Mouse (Mus musculus): ENCODE data around the gene Cmss1. TPM values are rescaled to one million over a fixed set of nuclear protein-coding genes. Genes with fewer than 3 reads are reported as not detected.

Cmss1 gene
- total RNA-seq, 2 experiments from 2014 or later = 15.0 to 16.9 TPM

DNA sequence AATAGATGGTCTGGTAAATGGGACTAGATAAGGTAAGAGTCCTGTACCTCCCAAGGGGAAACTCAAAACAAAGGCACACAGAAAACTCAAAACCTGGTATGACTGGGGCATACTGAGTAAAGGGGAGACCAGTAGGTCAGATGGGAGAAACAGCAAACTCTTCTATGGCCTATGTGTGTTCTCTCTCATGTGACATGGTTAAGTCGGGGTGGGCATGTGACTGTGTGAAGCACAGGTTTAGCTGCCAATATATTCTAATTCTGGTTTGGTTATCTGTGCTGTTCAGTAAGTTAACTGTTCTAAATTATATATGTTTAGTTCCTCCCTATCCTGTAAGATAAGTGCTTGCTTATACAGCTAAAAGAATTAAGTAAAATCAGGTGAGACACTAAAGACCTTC lies 46.5 kb downstream of the Cmss1 start:
- no peak for DNase-seq (ENCODE audit: low spot score in 2 of 2)

DNA sequence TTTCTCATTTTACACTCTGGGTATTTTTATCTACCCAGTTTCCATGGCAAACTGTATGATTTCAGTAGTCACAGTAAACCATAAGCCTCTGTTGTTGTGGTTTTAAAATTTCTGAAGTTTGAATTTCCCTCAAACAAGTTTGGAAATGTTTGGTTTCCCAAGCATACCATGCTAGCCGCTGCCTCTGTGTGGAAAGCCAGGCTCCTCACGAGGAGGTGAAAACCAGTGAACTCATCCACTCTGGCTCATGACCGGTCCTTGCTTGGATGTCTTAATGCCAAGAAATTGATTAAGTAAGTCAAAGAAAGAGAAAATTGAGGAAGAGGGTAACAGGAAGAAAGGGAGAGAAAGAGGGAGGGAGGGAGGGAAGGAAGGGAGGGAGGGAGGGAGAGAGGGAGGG lies 48.4 kb downstream of the Cmss1 start:
- DNase-seq (ENCODE audit: low spot score in 2 of 2) = no peak

DNA sequence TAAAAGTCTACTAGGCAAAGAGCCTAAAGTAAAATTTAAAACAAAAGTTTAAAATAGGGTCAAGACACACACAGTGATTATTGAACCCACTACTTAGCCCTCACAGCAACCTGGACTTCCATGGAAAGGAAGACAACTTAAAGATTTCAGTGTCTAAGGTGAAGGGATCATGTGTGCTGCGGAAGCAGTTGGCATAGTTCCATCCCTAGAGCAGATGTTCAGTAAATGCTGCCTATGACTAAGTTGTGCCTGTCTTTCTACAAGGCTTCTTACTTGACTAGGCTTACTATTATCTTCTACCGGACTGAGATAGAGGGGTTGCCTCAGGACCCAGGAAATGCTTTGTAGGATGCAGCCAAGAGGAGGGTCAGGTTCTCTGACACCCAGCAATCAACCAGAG lies 50.4 kb downstream of the Cmss1 start:
- DNase-seq (ENCODE audit: low spot score in 2 of 2) = no peak

DNA sequence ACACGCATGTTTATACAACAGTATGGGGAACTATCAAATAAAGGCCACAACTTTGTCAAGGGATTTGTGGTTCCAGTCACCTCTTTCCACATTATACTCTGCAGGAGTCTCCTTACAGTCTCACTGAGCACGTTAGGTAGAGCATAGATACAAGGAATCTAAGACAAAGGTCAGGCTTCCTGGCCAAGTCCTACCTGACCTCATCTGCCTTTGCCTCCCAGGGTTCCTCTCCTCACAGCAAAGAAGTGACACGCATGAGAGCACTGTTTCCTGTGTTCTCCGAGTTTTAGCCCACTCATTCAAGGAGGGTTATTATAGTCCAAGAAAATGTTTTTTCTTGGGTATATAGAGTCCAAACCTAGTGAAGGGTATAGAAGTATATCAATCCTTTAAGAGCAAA lies 51.0 kb downstream of the Cmss1 start:
- no peak for DNase-seq (ENCODE audit: low spot score in 2 of 2)

DNA sequence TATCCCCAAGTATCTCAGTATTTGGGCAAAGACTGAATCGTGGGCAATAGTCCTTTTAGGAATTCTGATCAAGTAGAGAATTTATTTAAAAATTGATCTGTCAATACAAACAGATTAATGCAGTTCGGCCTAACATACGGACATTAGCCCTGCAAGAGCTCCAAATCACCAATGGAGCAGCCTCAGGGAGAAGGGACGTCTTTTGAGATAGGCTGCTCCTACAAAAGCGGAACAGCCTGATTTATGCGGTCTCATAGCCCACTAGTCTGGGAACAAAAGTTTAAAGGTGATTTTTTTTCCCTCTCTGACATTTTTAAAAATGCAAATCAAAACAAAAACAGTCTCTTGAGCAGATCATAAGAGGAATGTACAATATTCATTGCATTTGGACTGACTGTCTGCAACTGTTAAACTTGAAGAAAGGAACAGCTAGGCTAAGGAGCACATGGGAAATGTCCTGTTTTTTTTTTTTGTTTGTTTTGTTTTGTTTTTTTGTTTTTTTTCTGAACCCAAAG lies 51.7 kb downstream of the Cmss1 start:
- DNase-seq (ENCODE audit: low spot score in 2 of 2) = no peak

GRCm38 (mm10) chr16:57553235-57553634 lies 53.4 kb downstream of the Cmss1 start:
- no peak for DNase-seq (ENCODE audit: low spot score in 2 of 2)

DNA sequence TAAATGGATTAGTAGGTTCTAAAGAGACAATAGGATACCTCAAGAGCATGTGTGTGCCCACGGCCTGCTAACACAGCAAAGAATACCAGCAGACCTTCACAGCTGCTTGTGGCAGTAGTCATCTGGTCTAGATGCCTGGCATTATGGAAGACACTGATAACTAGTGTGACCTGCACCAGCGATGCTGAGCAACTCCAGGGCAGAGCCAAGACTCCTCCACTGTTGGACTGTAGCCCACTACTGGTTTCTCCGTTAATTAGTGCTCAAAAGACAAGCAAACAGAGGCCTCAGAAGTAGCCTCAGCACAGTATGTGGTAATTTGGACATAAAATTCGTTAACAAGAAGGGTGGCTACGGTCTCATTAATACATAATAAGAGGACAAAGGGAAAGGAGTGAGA lies 54.0 kb downstream of the Cmss1 start:
- DNase-seq (ENCODE audit: low spot score in 2 of 2) = no peak

- DNase-seq (ENCODE audit: low spot score in 2 of 2) = no peak
Observed at GRCm38 (mm10) chr16:57551617-57552016, 55.0 kb downstream of the Cmss1 start.

DNA sequence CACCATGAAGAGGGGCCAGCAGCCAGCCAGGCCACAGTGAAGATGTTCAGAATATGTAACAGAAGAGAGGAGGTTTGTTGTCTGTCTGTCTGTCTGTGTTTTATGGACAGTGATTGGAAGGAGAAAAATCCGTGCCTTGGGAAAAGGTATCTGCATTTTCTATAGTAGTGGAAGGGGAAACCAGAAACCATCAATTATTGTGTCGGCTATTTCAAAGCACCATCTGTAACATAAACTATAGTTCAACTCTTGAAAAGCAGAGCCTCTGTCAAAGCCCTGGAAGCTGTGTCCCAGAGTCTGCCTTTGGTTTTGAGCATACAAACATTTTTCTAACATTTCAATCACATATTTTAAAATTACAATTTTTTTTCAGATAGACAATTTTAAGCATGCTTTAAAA lies 55.8 kb downstream of the Cmss1 start:
- no peak for DNase-seq (ENCODE audit: low spot score in 2 of 2)

DNA sequence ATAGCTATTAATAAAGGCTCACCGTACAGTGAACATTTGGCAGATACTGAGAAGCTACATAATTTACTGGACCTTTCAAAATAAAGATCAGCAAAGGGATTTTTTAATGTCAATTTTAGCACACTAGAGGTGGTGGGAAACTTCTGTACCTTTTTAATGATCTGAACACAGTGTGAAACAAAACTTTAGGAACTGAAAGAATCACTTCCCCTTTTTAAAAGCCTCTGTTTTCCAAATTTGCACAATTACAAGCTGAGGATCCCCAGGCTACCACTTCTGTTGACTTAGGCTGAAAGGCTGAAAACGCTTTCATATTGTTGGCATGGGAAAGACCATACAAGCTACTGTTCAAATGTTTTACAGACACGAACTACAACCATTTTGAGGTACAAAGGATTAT lies 56.6 kb downstream of the Cmss1 start:
- DNase-seq (ENCODE audit: low spot score in 2 of 2) = no peak

GRCm38 (mm10) chr16:57549061-57550037 lies 57.3 kb downstream of the Cmss1 start:
- DNase-seq (ENCODE audit: low spot score in 2 of 2) = peak; percentile 80 to 81

DNA sequence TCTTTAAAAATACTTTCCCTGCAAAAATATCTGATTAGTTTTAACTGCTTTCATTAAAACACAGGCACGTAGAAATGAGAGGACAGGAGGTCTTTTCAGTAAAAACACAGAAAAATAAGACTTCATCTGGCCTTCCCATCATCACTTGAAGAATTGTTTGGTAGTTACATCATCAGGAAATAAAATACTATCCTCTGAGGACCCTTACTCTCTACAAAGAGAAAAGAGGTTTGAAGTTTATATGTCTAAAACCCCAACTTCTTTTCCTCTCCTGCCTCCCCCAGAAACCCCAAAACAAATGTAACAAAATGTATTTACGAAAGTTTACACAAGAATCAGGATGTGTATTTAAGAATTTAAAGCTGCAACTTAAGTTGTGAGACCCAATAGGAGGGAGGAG lies 58.1 kb downstream of the Cmss1 start:
- DNase-seq (ENCODE audit: low spot score in 2 of 2) = no peak

DNA sequence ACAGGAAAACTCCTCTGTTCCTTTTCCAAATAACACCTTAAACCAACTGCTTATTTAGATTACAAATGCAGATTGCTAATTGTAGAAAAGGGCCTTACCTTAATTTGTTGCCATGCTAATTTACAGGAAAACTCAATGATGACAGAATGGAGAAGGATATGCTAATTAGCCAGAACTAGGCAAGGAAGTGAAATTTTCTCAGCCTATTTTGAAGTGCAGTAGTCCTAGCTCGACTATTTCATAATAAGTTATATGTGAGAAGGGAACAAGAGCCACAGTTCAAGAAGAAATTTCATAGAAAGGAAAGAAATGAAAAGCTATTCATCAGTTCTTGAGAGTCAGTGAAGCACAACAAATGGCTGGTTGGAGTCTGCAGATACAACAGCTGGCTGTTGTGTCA lies 60.3 kb downstream of the Cmss1 start:
- DNase-seq (ENCODE audit: low spot score in 2 of 2) = no peak

DNA sequence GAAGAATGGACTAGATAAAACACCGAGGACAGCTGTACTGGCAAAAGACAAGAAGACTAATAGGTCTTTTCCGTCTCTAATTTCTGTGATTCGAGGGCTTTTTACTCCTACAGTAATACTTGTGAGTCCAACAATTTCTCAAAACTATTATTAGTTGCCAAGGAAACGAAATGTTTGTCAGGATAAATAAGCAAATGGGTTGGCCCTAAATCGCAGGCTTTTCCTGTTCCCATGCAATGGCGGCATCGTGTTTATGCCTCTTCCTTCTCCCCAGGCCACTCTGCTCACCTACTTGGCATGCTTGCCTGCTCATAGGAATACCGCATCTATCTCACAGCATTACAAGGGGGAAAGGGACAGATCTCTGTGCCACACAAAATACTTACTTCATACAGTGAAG lies 62.2 kb downstream of the Cmss1 start:
- no peak for DNase-seq (ENCODE audit: low spot score in 2 of 2)

DNA sequence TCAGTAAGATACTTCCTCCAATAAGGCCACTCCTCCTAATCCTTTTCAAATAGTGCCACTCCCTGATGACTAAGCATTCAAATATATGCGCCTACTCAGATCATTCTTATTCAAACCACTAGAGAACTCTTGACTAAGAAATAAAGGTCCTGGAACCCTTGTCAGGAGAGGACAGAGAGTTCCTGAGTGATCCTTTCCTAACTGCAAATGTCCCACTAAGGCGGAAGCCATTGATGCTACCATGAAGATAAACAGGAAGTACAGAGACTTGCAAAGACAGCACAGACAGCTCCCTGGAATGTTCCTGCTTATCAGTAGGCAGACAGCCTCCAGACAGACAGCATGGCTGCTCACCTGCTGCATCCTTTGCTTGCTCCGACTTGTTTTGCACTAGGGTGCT lies 63.4 kb downstream of the Cmss1 start:
- DNase-seq (ENCODE audit: low spot score in 2 of 2) = no peak

DNA sequence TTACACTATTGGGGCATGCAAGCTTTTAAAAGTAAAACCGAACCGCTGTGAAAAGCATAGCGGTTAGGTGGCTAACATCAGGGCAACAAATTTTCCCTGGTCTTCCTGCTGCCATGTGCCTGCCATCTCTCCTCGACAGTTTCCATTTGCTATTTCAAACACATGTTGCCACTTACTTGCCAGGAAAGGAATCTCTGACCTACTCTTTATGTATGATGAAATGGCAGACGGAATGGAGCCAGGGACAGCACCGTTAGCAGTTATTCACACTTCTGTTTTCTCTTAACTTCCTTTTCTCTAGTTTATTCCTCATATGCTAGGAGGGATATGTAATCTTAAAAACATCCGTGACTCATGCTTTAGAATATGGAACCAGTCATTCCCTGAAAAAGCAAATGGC lies 70.2 kb downstream of the Cmss1 start:
- no peak for DNase-seq (ENCODE audit: low spot score in 2 of 2)

GRCm38 (mm10) chr16:57534811-57535210 lies 71.9 kb downstream of the Cmss1 start:
- DNase-seq (ENCODE audit: low spot score in 2 of 2) = no peak

DNA sequence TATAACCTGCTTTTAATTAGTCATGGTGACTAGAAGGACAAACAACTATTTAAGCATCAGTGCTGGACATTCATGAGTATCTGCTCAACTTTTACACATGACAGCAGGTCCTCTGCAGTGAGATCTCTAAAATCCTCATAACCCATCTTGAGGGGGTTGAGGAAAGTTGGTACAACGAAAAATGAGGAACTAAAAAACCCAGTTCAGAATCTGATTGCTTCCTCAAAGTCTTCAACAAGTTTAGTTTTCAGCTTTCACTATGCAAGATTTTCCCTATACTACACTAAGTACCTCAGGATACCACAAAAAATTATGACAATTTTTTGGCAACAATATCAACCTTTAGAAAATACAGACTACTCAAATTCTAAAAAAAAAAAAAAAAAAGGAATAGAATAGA lies 72.3 kb downstream of the Cmss1 start:
- no peak for DNase-seq (ENCODE audit: low spot score in 2 of 2)

- DNase-seq (ENCODE audit: low spot score in 2 of 2) = no peak
Observed at GRCm38 (mm10) chr16:57532081-57532493, 74.6 kb downstream of the Cmss1 start.

DNA sequence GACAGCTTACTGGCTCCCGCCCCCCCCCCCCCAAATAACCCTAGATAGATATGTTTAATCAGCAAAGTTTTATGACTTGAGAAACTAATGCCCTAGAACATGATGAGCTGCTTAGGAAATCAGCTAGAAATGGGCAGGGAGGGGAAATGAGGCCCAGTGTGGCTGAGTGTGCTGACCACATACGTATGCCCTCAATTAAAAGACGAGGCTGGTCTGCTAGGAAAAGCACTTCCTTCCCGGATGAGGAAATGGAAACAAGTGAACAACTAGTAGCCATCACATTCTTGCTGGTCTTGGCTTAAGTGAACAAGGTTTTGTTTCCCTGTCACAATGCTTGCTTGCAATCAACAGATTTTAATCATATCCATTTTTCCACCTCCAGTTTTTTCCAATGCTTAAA lies 76.1 kb downstream of the Cmss1 start:
- no peak for DNase-seq (ENCODE audit: low spot score in 2 of 2)

DNA sequence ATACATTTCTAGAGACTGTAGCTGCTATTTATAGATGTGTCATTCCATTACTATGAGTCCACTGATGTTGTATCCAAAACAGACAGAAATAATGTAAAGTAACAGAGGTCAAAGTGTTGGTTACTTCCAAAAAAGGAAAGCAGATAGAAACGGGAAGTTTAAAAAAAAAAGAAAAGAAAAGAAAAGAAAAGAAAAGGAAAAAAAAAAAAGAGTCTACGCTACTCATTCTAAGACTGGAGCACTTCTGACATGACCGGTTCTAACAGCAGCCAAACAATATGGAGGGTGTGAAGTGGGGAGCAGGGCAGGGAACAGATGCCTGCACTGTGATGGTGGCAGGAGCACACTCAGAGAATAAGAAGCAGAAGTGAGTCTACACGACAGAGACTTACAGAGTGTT lies 78.2 kb downstream of the Cmss1 start:
- no peak for DNase-seq (ENCODE audit: low spot score in 2 of 2)

GRCm38 (mm10) chr16:57526893-57527292 lies 79.8 kb downstream of the Cmss1 start:
- DNase-seq (ENCODE audit: low spot score in 2 of 2) = no peak

DNA sequence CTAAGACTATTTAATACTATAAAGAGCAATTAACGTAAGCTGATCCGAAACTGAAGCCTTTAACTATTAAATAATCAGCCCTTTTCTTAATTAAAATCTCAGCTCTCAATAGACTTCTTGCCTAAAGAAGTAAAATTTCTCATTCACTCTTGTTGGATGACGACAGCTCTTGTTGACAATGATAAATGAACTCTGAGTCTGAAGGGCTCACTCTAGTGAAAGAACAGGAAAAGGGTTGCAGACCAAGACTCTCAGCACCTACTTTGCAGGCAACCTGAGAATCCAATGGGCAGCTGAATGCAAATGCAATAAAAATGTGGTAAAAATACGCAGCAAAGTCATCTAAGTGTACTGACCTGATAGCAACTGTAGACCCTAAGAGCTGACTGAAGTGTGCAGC lies 81.2 kb downstream of the Cmss1 start:
- DNase-seq (ENCODE audit: low spot score in 2 of 2) = no peak
